Mouse (Mus musculus): ENCODE results near the gene Psmb10. TPM values are rescaled to one million over a fixed set of nuclear protein-coding genes. Genes with fewer than 3 reads are reported as not detected.

The Psmb10 gene
- total RNA-seq, 1 experiment from 2014 or later: 49.2 TPM

DNA sequence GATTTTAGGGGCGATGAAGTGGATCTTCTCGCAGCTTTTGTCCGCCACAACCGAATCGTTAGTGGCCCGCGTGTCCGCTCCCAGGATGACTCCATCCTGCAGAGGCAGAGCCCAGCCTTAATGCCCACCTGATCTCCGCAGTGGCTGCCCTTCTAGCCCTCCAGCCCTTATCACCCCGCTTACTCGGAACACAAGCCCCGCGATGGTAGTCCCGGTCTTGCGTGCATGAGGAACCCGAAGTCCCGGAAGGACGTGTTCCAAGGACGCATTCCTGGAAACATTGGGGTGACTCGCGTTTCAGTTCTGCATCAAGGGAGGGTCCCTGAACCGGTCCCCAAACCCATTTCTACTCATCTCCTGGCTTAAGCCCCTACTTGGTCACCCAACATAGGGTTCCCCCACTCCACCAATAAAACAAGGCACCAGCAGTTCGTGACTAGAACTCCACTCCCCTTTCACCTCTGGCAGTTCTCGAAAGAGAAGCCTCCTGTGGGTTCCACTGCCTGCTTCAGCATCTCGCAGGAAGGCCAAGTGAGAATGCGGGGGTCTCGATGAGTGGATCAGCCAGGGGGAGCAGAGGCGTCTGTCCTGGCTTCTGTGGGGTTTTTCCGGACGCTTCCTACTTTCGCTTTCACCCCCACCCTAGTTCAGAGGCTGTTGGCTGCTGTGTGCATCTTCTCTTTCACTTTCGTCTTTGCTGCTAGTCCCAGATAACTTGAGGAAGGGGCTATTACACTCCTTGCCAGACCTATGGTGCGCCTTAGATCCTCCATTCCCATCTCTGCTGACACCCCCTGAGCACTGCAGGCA is 543 bp downstream of the Psmb10 start:
- peak; percentile 74 for DNase-seq

DNA sequence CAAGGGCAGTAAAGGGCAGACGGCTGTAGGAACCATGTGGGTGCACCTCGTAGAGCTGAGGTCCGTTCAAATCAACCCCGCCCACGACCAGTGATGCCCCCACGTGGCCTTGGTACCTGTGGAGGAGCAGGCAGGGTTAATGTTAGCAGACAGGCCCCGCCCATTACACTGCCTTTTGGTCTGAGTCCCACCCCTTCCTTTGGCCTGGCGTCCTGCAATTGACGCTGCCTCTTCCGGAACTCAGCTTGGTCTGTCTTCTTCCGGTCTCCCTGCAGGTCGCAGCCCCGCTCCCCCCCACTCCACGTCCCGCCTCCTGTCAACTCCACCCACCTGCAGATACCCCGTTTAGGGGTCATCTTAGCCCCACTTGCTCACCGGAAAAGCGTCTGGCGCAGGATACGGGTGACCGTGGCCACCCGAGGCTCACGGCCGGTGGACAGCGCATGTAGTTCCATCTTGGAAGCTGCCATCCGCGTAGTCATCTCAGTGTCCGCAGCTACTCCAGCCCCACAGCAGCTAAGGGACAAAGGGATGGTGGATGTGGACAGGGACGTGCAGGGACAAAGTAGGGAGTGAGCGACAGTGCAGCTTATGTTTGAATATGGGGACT is 1.3 kb downstream of the Psmb10 start:
- peak; percentile 94 for DNase-seq

DNA sequence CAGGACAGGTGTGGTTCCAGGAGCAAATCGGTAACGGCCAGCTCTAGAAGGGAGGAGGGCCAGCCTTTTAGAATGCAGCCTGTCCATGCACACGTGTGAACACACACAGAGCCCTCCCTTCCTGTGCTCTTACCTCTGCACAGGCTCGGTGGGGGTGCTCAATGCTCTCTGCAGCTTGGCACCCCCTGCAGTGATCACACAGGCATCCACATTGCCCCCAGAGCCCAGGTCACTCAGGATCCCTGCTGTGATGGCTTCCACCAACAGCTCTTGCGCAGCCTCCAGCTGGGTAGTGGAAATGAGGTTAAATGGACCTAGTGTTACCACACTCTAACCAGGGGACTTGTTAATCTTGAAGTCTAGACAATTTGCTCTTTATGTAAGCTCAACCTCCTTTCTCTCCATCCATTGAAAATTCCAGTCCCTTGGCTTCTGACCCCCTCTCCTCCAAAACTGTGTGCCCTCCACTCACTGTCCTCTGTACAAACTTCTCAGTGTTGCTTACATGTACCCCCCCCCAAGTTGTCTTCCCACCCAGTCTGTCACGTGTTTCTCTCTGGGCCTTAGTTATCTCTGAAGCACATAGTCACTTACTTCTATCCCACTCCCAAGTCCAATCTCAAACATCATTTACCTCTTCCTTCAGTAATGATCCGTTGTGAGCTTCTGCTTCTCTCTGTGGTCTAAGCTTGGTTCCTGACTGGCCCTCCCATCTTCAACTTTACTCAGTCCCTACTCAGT is 2.2 kb downstream of the Psmb10 start:
- no peak for DNase-seq

DNA sequence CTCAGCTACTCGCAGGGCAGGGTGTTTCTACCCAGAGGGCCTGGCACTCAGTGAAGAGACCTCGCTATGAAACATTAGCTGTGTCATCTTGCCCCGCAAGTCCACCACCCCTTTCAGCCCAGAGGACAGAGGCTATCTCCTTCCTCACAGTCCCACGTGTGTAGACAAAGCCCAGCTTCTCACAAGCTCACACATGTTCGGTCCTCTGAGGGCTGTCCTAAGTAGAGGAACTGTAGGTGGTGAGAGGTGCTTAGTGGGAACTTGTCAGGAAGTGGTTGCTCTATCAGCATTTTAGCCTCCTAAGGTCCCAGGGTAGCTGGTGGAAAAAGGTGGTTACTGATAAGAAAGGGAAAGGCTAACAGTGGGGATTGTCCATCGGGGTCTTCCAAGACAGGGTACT is 3.1 kb downstream of the Psmb10 start:
- DNase-seq: no peak

DNA sequence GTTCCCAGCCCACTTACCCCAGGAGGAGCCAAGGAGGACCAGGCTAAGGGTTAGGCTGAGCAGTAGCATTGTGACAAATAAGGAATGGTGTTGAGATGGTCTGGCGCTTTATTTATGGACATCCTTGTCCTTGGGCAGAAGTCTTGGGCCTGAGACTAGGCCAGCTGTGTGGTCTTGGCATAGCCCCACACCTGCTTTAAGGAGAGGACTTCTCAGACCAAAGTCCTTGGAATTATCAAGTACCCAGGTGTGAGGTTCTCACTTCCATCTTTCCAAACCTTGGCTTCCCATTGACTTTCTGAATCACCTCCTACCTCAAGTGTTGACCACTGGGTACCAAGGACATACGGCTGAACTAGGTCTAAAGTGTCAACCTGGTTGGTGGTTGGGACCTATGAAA is 4.5 kb downstream of the Psmb10 start, which contains the start of gene Ctrl:
Gene Ctrl, minus strand, starts transcription at position 101 of the 400 bp plus-strand sequence.
- DNase-seq: no peak

DNA sequence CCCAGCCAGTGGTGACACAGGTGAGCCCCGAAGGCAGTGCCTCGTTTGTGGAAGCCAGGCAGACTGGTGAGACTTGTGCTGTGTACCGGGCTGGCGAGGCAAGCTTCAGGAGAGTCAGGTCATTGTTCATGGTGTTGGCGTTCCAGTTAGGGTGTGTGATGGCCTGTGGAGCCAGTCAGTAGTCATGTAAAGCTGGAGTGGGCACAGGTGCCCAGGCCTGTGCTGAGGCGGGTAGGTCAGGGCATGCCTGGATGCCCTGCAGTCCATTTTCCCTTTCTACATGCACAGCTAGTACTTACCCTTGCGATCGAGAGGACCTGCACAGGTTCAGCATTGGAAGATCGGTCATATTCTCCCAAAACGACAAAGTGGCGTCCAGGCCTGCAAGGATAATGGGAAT is 5.7 kb downstream of the Psmb10 start:
- no peak for DNase-seq

DNA sequence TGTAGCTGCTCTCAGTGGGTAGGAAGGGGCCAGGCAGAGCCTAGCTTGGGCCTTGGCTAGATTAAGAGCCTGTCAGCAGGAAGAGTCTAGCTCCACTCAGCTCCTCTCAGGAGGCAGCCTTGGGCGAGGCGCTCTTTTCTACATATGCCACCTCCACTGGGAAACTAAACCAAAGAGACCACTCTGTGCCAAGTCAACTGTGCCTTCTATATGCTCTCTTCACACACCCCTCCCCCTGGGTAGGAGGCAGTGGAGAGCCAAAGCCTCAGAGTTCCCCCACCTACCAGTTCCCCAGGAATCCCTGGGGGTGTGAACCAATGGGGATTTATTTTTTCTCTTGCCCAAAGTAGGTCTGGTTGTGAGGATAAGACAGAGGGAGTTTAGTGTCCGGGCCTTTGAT is 7.0 kb downstream of the Psmb10 start:
- DNase-seq: no peak

DNA sequence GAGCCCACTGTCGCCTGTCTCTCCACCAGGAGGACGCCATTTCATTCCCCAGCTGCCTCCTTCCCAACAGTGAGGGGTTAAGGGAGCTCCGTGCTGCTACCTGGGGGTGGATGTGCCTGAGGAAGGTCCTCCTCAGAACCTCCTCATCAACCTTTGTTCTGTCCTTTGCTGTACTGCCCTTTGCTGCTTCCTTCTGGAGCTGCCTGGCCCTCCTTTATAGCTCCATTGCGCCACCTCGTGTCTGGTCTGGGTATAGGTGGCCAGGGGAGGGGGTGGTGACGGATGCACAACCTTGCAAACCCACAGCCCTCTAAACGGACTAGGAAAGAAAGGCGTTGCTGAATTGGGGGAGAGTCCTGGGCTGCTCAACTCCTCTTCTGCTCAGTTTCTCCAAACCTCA is 7.6 kb downstream of the Psmb10 start:
- peak; percentile 93 for DNase-seq

DNA sequence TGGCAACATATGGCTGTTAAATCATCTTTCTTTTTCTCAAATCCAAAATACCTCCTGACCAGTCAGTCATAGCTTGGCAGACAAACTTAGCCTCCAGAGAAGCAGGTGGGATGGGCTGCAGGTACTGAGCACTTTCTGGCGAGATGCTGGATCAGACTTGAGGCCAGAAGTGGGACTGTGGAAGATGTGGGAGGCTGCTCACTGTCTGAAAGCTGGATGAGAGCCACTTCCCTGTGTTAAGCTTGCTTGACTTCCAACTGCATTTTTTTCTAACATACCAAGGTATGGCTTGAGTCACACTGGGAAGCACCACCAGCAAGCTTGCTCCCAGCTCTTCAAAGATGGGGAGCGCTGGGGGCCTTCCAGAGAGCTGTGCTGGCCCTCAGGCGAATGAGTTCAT is 13.1 kb downstream of the Psmb10 start:
- DNase-seq: no peak

DNA sequence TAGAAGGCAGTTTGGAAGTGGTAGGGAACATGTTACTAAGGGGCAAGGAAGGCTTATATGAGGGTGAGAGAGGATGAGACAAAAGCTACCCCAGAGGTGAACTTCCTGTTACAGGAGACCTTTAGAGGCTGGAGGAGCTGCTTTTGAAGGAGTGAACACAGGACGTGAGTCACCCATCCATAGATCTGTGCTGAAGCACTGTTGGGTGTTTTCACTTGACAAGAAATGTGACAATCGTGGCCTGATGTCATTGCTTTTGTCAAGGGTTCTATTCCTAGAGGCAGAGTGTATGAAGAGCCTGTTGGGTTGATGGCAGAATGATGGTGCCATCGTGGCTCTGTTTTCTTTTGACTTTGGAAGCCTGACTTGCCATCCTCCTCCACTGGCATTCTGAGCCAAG is 18.9 kb downstream of the Psmb10 start:
- no peak for DNase-seq

DNA sequence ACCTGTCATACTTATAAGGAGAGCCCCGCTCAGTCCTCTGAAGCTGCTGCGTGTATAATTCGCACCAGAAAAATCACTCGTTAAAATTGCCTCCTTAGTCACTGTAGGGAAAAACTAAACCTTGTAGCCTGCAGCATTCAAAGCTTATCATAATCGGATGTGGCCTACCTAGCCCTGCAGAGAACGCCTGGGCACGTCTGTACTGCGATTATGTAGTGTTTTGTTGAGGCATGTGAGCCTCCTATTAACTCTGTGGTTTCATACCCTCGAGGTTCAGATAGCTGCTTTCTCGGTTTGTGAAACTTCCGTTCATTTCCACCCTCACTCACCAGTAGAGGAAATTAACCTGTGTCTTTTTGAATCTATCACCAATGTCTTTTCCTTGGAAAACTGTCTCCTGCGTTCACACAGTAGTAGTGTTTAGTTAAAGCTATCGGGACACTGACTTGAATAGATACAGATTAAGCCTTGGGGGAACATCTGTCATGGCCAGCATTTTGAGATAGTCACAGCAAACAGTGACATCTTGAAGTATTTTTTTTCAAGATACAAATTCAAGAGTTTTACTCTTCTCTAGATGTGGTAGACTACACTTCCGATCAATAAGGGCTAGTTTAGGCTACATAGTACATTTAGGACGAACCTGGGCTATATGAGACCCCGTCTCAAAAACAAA is 37.2 kb downstream of the Psmb10 start:
- no peak for DNase-seq

DNA sequence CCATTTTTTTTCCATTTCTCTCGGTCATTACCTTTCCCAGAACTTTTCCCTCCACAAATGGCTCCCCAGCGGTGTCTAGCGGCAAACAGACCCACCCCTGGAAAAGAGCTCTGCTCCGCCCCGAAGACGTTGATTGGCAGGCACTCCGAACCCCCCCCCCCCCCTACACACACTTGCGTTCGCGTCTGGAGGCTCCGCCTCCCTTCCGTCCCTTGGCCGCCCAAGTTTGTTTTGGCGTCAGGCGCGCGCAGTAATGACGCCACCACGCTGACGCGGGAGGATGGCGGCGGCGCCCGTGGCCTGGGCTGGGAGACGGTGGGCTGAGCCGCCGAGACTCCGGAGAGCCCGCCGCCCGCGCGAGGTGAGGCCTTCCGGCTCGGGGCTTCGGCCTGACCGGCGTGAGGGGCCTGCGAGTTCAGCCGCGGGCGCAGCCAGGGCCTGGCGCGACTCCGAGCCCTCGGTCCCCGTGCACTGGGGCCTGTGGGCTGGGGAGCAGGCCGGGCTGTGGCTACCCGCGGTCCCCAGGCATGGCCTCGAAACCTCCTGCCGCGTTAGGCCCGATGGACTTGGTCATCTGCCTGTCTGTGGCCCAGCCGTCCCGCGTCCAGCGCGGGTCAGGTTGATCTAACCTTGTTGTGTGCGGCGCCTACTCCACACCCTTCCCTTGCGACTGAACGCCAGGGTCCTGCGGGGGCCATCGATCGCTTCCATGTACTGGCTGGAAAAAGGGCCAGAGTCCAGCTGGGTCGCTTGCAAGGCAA is 37.9 kb downstream of the Psmb10 start, which contains the start of gene Pskh1:
Gene Pskh1, plus strand, starts transcription at position 262 of the 761 bp plus-strand sequence.
- DNase-seq: peak; percentile 96

DNA sequence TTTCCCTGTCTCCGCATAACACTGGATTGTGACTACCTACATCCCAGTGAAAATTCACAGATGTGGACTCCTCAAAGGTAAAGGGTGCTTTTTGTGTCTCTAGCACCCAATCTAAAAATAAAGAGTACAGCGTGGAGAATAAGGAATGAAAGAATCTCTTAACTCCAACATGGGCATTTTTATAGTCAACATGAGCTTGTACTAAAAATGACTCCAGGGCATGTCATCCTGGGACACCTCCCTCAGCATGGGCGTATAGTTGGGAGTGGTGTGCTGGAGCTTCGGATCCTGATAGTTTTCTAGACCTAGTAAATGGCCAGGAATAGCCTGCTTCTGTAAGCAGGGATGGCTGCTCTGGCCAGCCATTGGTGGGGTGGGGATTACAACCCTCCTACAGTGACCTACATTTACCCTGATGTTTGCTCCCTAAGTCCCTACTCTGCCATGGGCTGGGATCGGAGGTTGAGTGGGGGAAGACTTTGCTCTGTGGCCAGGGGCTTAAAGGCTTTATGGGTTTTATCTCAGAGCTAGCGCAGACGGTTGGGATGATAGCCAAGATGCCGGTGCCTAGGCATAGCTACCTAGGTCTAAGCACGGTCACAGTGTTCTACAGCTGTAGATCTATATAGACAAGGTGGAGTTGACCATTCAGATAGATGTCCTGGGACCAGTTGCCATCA is 40.3 kb downstream of the Psmb10 start:
- DNase-seq: no peak

DNA sequence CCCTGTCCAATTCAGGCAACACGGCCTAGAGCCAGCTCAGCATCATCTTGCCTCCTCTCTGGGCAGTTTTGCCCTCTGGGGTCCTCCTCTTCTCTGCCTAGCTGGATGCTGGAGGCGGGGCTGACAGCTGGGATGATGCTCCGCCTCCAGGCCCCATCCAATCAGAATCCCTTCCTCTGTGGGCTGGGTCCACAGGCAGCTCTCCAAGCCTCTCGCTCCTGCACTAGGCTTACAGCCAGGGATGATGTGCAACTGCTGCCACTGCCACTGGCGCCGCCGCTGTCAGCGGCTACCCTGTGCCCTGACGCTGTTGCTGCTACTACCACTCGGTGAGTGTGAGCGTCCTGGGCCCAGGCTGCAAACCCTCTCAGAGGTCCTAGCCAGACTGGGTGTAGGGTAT is 44.9 kb downstream of the Psmb10 start, which contains the start of gene Nrn1l:
Gene Nrn1l, plus strand, starts transcription at position 229 of the 400 bp plus-strand sequence.
- peak; percentile 89 for DNase-seq

DNA sequence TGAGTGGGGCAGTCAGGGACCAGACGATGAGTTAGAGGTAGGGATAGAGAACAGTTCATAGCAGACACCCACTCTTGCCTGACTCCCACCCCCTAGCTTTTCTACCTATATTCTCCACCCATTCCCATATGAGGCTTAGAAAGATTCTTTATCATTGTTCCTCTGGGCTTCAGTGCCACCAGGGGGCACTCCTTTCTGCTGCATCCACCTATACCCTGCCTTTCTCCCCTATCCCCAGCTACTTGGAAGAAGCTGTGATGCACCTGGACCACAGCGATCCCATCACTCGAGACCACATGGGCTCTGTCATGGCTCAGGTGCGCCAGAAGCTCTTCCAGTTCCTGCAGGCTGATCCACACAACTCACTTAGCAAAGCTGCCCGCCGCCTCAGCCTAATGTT is 45.8 kb downstream of the Psmb10 start:
- peak; percentile 39 for DNase-seq

DNA sequence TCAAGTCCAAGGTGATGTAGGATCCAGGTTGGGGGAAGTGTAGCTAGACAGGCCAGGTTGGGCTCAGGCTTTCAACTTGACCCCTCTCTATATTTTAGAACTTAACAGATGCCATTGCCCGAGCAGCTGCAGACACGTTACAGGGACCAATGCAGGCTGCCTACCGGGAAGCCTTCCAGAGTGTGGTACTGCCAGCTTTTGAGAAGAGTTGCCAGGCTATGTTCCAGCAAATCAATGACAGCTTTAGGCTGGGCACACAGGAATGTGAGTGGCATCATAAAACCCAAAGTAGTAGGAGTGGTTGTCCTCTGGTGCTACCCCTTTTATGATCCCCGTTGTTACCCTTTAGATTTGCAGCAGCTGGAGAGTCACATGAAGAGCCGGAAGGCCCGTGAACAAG is 47.4 kb downstream of the Psmb10 start:
- no peak for DNase-seq

DNA sequence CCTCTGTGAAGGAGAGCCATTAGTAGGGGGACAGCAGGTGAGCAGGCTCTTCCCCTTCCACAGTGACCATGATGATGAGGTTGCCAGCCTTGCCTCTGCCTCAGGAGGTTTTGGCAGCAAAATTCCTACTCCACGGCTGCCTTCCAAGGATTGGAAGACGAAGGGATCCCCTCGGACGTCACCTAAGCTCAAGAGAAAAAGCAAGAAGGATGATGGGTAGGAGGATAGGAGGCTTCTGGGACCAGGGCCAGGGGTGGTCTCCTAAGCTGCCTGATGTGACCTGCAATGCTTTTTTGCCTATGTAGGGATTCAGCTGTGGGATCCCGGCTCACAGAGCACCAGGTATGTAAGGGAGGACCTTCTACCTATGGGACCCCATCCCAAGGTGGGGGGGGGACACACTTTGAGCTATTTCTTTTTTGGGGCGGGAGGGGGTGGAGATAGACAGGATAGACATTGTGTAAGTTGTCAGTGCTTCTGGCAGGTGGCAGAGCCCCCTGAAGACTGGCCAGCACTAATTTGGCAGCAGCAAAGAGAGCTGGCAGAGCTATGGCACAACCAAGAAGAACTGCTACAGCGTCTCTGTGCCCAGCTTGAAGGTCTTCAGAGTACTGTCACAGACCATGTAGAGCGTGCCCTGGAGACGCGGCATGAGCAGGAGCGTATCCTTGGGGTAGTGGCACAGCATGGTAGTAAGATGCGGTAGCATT is 48.3 kb downstream of the Psmb10 start:
- no peak for DNase-seq

Data from adrenal gland, postnatal 14 days (tissue).